Mouse (Mus musculus) bone marrow macrophage, adult 2 months (primary cell): ENCODE data around the gene Ank3. TPM values are rescaled to one million over a fixed set of nuclear protein-coding genes. Genes with fewer than 3 reads are reported as not detected.

Experiments
- H3K27ac ChIP-seq: 2 replicates; pipeline ENCODE4 v1.5.1; 2012; ENCODE audit warnings: low read depth, low read length; ENCODE audit not compliant: insufficient read depth
- H3K4me1 ChIP-seq: 2 replicates; pipeline ENCODE4 v1.6.1; 2012; ENCODE audit warnings: low read length; ENCODE audit not compliant: control insufficient read depth, insufficient read depth
- H3K4me3 ChIP-seq: 2 replicates; pipeline ENCODE4 v1.5.1; 2012; ENCODE audit warnings: mild to moderate bottlenecking, low read length, moderate library complexity; ENCODE audit not compliant: insufficient read depth
- CTCF ChIP-seq: IDR thresholded peaks from 2 replicates; pipeline ENCODE4 v1.5.1; 2012; ENCODE audit warnings: low read depth, mild to moderate bottlenecking, low read length, moderate library complexity
- POLR2A ChIP-seq: IDR thresholded peaks from 2 replicates; pipeline ENCODE4 v1.6.1; 2012; ENCODE audit warnings: mild to moderate bottlenecking, low read depth, low read length, borderline replicate concordance
- polyA plus RNA-seq: library from polyadenylated mRNA; stranded (reverse); fragments of >200 nt; gene quantifications from 2 replicates; pipeline ENCODE4 v1.2.4, GENCODE M21; 2012; ENCODE audit not compliant: missing spikeins, insufficient read depth, insufficient read length

The Ank3 gene
- polyA plus RNA-seq, 1 experiment: 1.5 TPM

DNA sequence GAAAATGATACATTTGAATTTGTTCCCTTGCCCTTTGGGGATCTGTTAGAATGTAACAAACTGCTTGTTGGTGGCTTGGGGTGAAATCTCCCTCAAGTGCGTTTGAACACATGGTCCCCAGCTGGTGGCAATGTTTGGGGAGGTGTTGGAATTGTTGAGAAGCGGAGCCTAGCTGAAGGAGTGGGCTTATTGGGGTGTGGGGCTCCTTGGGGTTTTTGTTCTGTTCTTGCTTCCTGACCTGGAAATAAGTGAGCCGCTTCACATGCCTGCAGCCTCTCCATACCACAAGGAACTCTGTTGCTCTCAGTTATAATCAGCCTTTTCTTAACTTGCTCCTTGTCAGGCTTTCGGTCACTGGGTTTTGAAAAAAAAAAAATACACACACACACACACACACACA, 73.3 kb downstream of the Ank3 start:
- no peak overlapping the region for H3K4me3 ChIP-seq
- H3K4me1 ChIP-seq: no peaks in the 10 kb centered on the region
- H3K27ac ChIP-seq: no peak overlapping the region
- TF ChIP-seq CTCF (no peak), POLR2A (no peak)

DNA sequence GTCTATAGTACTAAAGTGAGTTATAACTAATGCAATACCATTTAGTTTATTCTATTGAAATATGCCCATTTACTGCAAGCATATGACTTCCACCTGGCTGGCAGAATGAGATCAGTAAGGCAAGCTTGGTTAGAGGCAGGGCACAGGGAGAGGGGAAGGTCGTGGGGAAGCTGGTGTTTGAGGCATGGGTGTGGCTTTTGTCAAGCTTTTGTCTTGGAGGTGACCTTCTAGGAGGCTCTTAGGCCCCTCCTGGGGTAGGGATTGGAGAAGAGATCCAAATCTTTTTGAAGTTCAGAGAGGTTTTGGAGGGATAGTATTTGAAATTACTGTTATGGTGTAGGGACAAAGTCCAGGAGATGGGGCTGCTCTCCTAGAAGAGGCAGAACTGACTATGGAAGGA, 78.3 kb downstream of the Ank3 start:
- Histone ChIP-seq H3K4me1 (no peaks in the 10 kb centered on the region), H3K4me3 (no peak overlapping the region), H3K27ac (no peak overlapping the region)
- TF ChIP-seq CTCF (no peak), POLR2A (no peak)

- no peak for TF ChIP-seq POLR2A
- Histone ChIP-seq H3K4me1 (no peaks in the 10 kb centered on the region), H3K27ac (no peak overlapping the region), H3K4me3 (no peak overlapping the region)
Measured at GRCm38 (mm10) chr10:69477656-69478055, 79.1 kb downstream of the Ank3 start.

GRCm38 (mm10) chr10:69478831-69479230, 80.3 kb downstream of the Ank3 start:
- H3K4me1 ChIP-seq: no peaks in the 10 kb centered on the region
- no peak for TF ChIP-seq CTCF
- TF ChIP-seq POLR2A: no peak
- H3K4me3 ChIP-seq: no peak overlapping the region
- no peak overlapping the region for H3K27ac ChIP-seq

GRCm38 (mm10) chr10:69485191-69485786, 86.7 kb downstream of the Ank3 start:
- no peaks in the 10 kb centered on the region for H3K4me1 ChIP-seq
- no peak overlapping the region for H3K27ac ChIP-seq
- TF ChIP-seq POLR2A (no peak), CTCF (no peak)
- no peak overlapping the region for H3K4me3 ChIP-seq

DNA sequence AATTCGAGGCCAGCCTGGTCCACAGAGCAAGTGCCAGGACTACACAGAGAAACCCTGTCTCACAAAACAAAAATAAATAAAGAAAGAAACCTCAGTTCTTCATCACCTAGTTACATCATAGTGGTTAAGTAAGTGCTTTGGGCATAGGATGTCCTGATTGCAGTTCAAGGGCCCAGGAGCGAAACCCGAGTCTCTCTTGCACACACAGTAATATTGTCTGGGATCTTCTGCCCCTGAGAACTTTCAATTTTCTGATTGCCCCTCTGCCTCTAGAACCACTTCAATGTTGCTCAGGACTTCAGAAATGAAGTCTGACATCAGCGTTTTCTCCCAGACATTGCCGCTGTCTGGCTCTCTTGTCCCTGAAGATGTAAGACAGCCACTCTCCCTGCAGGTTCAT, 91.6 kb downstream of the Ank3 start:
- Histone ChIP-seq H3K4me3 (no peak overlapping the region), H3K27ac (no peak overlapping the region), H3K4me1 (no peaks in the 10 kb centered on the region)
- TF ChIP-seq CTCF: no peak
- no peak for TF ChIP-seq POLR2A

DNA sequence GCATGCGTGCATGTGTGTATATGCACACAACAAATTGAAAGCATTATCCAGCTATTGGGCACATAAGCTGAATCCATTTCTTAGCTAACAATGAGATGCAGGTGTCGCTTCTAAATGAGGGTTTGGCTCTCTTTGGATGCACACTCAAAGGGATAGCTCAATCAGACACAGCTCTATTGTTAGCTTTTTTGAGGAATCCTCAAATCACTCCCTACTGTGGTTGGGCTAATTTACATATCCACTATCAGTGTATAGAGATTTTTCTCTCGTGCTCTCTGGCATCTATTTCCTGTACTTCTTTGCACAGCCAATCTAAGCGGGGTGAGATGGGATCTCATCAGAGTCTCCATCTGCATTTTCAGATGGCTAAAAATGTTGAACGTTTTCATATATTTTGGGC, 93.4 kb downstream of the Ank3 start:
- H3K4me1 ChIP-seq: no peaks in the 10 kb centered on the region
- H3K4me3 ChIP-seq: no peak overlapping the region
- H3K27ac ChIP-seq: no peak overlapping the region
- no peak for TF ChIP-seq CTCF
- TF ChIP-seq POLR2A: no peak

DNA sequence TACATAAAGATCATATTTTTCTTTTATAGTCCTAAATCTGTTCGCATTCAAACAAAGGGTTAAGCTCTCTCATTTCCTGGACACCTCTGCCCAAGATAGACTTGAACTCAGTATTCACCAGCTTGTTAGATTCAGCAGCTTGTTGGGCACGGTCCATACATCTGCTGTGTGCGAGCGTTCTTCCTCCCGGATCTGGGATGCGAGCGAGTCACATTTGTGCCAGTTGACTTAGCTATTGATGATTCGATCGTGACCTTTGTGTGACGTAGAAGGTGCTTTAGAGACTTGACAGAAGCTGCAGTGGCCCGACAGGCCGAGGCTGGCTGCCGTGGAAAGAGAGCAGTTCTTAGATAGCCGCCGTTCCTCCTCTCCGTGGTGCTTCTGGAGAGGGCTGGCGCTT, 98.8 kb downstream of the Ank3 start:
- Histone ChIP-seq H3K27ac (no peak overlapping the region), H3K4me1 (no peaks in the 10 kb centered on the region), H3K4me3 (no peak overlapping the region)
- TF ChIP-seq CTCF (no peak), POLR2A (no peak)

- Histone ChIP-seq H3K4me3 (no peak overlapping the region), H3K4me1 (no peaks in the 10 kb centered on the region), H3K27ac (no peak overlapping the region)
- no peak for TF ChIP-seq CTCF
- TF ChIP-seq POLR2A: no peak
Measured at GRCm38 (mm10) chr10:69500171-69500860, 101.7 kb downstream of the Ank3 start.

DNA sequence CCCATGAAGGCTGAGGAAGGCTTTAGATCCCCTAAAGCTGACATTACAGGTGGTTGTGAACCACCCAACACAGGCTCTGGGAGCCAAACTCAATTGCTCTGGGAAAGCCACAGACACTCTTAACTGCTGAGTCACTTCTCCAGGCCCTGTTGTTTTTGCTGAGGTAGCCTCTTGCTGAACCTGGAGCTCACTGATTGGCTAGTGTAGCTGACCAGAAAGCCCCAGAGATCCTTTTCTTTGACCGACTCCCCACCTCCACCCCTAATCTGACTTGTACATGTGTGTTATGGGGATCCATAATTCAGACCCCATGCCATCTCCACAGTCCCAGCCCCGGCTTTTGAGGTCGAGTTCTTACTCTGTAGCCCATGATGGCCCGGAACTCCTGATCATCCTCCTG, 105.2 kb downstream of the Ank3 start:
- Histone ChIP-seq H3K4me1 (no peaks in the 10 kb centered on the region), H3K4me3 (no peak overlapping the region), H3K27ac (no peak overlapping the region)
- TF ChIP-seq CTCF (no peak), POLR2A (no peak)
